Mouse (Mus musculus) liver, embryonic 11.5 days (tissue): ENCODE data around the gene Vmn1r48. TPM values are rescaled to one million over a fixed set of nuclear protein-coding genes. Genes with fewer than 3 reads are reported as not detected.
"Not testable (repeated sequence)": the region's sequence is repeated elsewhere in the genome, so short reads cannot be mapped to it uniquely, and the experiment has no call there.

Experiments
- ATAC-seq: fragments of 200-750 bp; cut with Nextera tagmentation; replicated peaks from 2 replicates; pipeline ENCODE4 v1.8.0; 2017; ENCODE audit warnings: moderate number of reproducible peaks, mild to moderate bottlenecking, moderate TSS enrichment, moderate library complexity; ENCODE audit not compliant: low FRiP score
- DNase-seq: peaks from one replicate; pipeline ENCODE4 v3.0.0-alpha.2; 2017; ENCODE audit warnings: low spot score
- H3K27ac ChIP-seq: fragments of 300-500 bp; sonication (generic); 2 replicates; pipeline ENCODE4 v1.5.1; 2014; ENCODE audit warnings: mild to moderate bottlenecking, low read depth, low read length, control low read depth
- H3K27me3 ChIP-seq: fragments of 300-500 bp; sonication (generic); replicated peaks from 2 replicates; pipeline ENCODE4 v1.6.1; 2014; ENCODE audit warnings: low read length, mixed read lengths; ENCODE audit not compliant: control insufficient read depth, insufficient read depth
- H3K36me3 ChIP-seq: fragments of 300-500 bp; sonication (generic); 2 replicates; pipeline ENCODE4 v1.6.1; 2014; ENCODE audit warnings: mild to moderate bottlenecking, low read length, moderate library complexity, mixed read lengths; ENCODE audit not compliant: control insufficient read depth, insufficient read depth
- H3K4me1 ChIP-seq: fragments of 300-500 bp; sonication (generic); replicated peaks from 2 replicates; pipeline ENCODE4 v1.6.1; 2014; ENCODE audit warnings: low read length, mixed read lengths; ENCODE audit not compliant: control insufficient read depth, insufficient read depth
- H3K4me2 ChIP-seq: fragments of 300-500 bp; sonication (generic); 2 replicates; pipeline ENCODE4 v1.6.1; 2014; ENCODE audit warnings: mild to moderate bottlenecking, control low read depth, moderate library complexity
- H3K4me3 ChIP-seq: fragments of 300-500 bp; sonication (generic); 2 replicates; pipeline ENCODE4 v1.5.1; 2014; ENCODE audit warnings: low read depth, low read length, control low read depth
- H3K9ac ChIP-seq: fragments of 300-500 bp; sonication (generic); 2 replicates; pipeline ENCODE4 v1.6.1; 2014; ENCODE audit warnings: low read depth, low read length, control low read depth
- H3K9me3 ChIP-seq: fragments of 300-500 bp; sonication (generic); 2 replicates; pipeline ENCODE4 v1.6.1; 2016; ENCODE audit warnings: low read length, inconsistent platforms, mixed read lengths; ENCODE audit not compliant: control insufficient read depth
- WGBS: fragments of 180-500 bp; shearing (Covaris S2); extraction: QIAGEN DNeasy Blood & Tissue Kit; methylation state at CpG from one replicate; pipeline ENCODE4 v1.1.7; 2014; 5-methylcytosine and 5-hydroxymethylcytosine counted together
- polyA plus RNA-seq: library from polyadenylated mRNA; unstranded; fragments of >200 nt; fragmentation: Nextera tagmentation; extraction: Ambion mirVana; gene quantifications from 2 replicates; pipeline ENCODE4 v1.2.1, GENCODE M21; 2014

Gene Vmn1r48
- polyA plus RNA-seq: not detected in 2 replicates

DNA sequence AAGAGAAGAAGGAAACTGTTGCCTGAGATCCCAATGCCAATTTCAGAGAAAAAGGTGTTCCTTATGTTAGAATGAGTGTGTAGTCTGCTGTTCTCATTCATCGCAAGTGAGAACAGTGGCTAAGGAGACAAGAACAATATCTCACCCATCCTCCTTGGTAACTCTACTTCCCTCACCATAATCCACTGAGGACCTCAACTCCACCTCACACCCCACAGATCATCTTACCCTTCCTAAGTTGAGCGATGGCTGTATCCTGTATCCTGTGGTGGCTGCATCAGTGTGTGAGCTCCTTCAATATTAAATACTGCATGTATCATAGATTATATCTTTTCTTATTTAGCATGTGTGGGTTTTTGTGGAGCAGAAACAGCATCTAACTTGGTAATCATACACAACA is at the start of gene Vmn1r48:
Vmn1r48 (minus strand) TSS at position 101 of the 400 bp plus-strand sequence.
- H3K9ac ChIP-seq, H3K36me3 ChIP-seq, H3K4me2 ChIP-seq, H3K4me1 ChIP-seq, H3K4me3 ChIP-seq, H3K27me3 ChIP-seq, ATAC-seq, DNase-seq, H3K9me3 ChIP-seq, H3K27ac ChIP-seq: not testable (repeated sequence)
- WGBS: no CpG with 5 or more reads among the region's 2 CpGs

DNA sequence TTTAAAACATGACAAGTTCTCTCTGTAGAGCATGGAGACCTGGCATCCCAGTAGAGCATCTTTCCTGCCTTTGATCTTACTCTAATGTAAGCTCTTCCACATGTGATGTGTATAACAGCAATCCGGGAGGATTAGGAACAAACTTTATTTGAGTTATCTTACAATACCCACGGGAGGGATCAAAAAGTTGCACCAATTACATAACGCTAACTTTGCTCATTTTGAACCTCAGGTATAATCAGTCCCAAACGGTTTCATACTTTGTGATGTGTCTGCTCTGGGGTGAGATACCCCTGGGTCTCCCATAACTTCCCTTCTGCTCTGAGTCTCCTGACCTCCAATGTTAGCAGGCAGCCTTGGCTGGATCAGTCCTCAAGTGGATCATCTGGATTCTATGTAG is 41.8 kb upstream of the Vmn1r48 start, which contains the start of gene Vmn1r49:
Vmn1r49 (minus strand) TSS at position 101 of the 400 bp plus-strand sequence.
- Histone ChIP-seq H3K36me3 (no peaks in the 10 kb centered on the region), H3K4me1 (no peaks in the 10 kb centered on the region), H3K9ac (no peak within 1 kb of the TSS), H3K27me3 (no peaks in the 10 kb centered on the region), H3K4me2 (no peak within 1 kb of the TSS), H3K9me3 (peaks cover 5% of the 10 kb centered on the region; the same call in 1 of the 2 replicates), H3K27ac (no peak within 1 kb of the TSS), H3K4me3 (no peak within 1 kb of the TSS)
- ATAC-seq (no peak), DNase-seq (no peak)
- WGBS: 73% methylated on average over 4 of the region's 4 CpGs

DNA sequence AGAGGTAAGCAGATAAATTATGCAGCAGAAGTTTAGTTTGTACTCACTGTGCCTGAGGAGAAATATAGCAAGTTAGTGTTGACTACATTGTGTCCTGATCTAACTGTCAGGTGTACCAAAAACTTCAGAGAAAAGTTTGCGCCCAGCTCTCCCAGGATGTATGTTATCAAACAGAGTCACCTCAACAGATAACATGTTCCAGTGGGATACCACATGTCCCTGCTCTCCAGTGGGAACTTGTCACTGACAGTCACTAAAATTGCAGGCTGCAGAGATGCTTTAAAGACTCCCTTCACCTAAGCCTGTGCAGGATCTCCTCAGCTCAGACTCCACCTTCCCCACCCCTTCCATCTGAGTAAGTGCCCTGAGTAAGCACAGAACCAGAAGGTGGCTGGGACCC is 20.8 kb downstream of the Vmn1r48 start, which contains the start of gene Vmn1r47:
Vmn1r47 (plus strand) TSS at position 301 of the 400 bp plus-strand sequence.
- H3K9me3 ChIP-seq, H3K27me3 ChIP-seq, H3K4me2 ChIP-seq, ATAC-seq, H3K36me3 ChIP-seq, DNase-seq, H3K4me1 ChIP-seq, H3K27ac ChIP-seq, H3K4me3 ChIP-seq, H3K9ac ChIP-seq: not testable (repeated sequence)
- 85% methylated on average over 1 of the region's 1 CpGs for WGBS

DNA sequence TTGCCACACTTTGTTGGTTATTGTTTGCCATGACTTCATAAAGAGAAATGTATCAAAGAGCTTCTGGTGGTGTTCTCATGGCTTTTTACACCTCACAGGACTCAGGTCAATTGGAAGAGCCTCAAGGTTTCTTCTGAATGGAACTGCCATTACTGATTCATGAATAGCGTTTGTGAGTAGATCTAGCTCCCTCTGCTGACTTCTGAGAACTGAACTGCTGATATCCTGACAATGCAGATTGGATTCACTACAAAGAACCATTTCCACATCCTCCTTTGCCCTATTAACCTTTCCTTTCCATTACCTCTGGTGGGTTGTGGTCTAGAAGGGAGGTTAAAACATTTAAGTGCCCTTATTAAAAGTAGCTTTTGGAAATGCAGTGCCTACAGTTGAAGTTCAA is 50.7 kb downstream of the Vmn1r48 start:
- Histone ChIP-seq H3K27me3 (no peaks in the 10 kb centered on the region), H3K27ac (no peak overlapping the region), H3K9ac (no peak overlapping the region), H3K4me2 (no peak overlapping the region), H3K4me1 (no peaks in the 10 kb centered on the region), H3K36me3 (no peaks in the 10 kb centered on the region), H3K9me3 (peaks cover under 1% of the 10 kb centered on the region), H3K4me3 (no peak overlapping the region)
- 25% methylated on average over 1 of the region's 1 CpGs for WGBS
- ATAC-seq (no peak), DNase-seq (no peak)

Other genes with a start within 250 kb of the Vmn1r48 start
- not detected in 2 replicates for gene Vmn1r42, start 160.4 kb downstream of the Vmn1r48 start, polyA plus RNA-seq
- not detected in 2 replicates for gene Vmn1r43, start 160.4 kb downstream of the Vmn1r48 start, polyA plus RNA-seq
- gene Vmn1r44, start 153.2 kb downstream of the Vmn1r48 start, polyA plus RNA-seq: not detected in 2 replicates
- not detected in 2 replicates for gene Vmn1r45, start 96.2 kb downstream of the Vmn1r48 start, polyA plus RNA-seq
- gene Vmn1r46, start 67.5 kb downstream of the Vmn1r48 start, polyA plus RNA-seq: not detected in 2 replicates
- gene Vmn1r47, start 20.7 kb downstream of the Vmn1r48 start, polyA plus RNA-seq: not detected in 2 replicates
- gene Vmn1r49, start 41.7 kb upstream of the Vmn1r48 start, polyA plus RNA-seq: not detected in 2 replicates
- gene Vmn1r50, start 64.6 kb upstream of the Vmn1r48 start, polyA plus RNA-seq: not detected in 2 replicates
- gene Vmn1r51, start 85.8 kb upstream of the Vmn1r48 start, polyA plus RNA-seq: not detected in 2 replicates
- not detected in 2 replicates for gene Vmn1r52, start 138.0 kb upstream of the Vmn1r48 start, polyA plus RNA-seq
- gene V1ra8, start 166.0 kb upstream of the Vmn1r48 start, polyA plus RNA-seq: not detected in 2 replicates
- not detected in 2 replicates for gene Vmn1r53, start 187.6 kb upstream of the Vmn1r48 start, polyA plus RNA-seq
- not detected in 2 replicates for gene Vmn1r54, start 209.5 kb upstream of the Vmn1r48 start, polyA plus RNA-seq